Mouse (Mus musculus): ENCODE measurements around the gene Cbx7. TPM values are rescaled to one million over a fixed set of nuclear protein-coding genes. Genes with fewer than 3 reads are reported as not detected.
"Not testable (repeated sequence)": the region's sequence is repeated elsewhere in the genome, so short reads cannot be mapped to it uniquely, and the experiment has no call there.

Gene Cbx7
- polyA plus RNA-seq, 1 experiment from 2014 or later: 4.7 TPM

- Histone ChIP-seq H3K27ac (ENCODE audit: low read depth, low read length) (no peak overlapping the region), H3K9me3 (ENCODE audit: control insufficient read depth, low read length) (no peaks in the 10 kb centered on the region), H3K9ac (ENCODE audit: low read depth, low read length) (no peak overlapping the region), H3K4me3 (ENCODE audit: low read length) (no peak overlapping the region), H3K27me3 (replicated peaks; ENCODE audit: control insufficient read depth, insufficient read depth, low read length) (no peaks in the 10 kb centered on the region), H3K4me1 (ENCODE audit: control insufficient read depth, insufficient read depth, low read depth, low read length) (no peaks in the 10 kb centered on the region), H3K36me3 (ENCODE audit: control insufficient read depth, insufficient read depth, low read length) (no peaks in the 10 kb centered on the region), H3K4me2 (ENCODE audit: low read length) (no peak overlapping the region)
- WGBS: 80% methylated on average over 8 of the region's 8 CpGs
- ATAC-seq: no peak
These were observed 59.6 kb downstream of the Cbx7 start for GRCm38 (mm10) chr15:79911339-79911738.

GRCm38 (mm10) chr15:79910812-79911211 is 60.1 kb downstream of the Cbx7 start:
- not testable (repeated sequence) for H3K9me3 ChIP-seq (ENCODE audit: control insufficient read depth, low read length); ATAC-seq; H3K36me3 ChIP-seq (ENCODE audit: control insufficient read depth, insufficient read depth, low read length); H3K27ac ChIP-seq (ENCODE audit: low read depth, low read length); H3K4me2 ChIP-seq (ENCODE audit: low read length); H3K9ac ChIP-seq (ENCODE audit: low read depth, low read length); H3K27me3 ChIP-seq (replicated peaks; ENCODE audit: control insufficient read depth, insufficient read depth, low read length); H3K4me1 ChIP-seq (ENCODE audit: control insufficient read depth, insufficient read depth, low read depth, low read length); H3K4me3 ChIP-seq (ENCODE audit: low read length)
- 96% methylated on average over 1 of the region's 1 CpGs for WGBS

- H3K4me1 ChIP-seq (ENCODE audit: control insufficient read depth, insufficient read depth, low read depth, low read length); H3K9ac ChIP-seq (ENCODE audit: low read depth, low read length); H3K4me3 ChIP-seq (ENCODE audit: low read length); H3K4me2 ChIP-seq (ENCODE audit: low read length); ATAC-seq; H3K27ac ChIP-seq (ENCODE audit: low read depth, low read length); H3K27me3 ChIP-seq (replicated peaks; ENCODE audit: control insufficient read depth, insufficient read depth, low read length); H3K36me3 ChIP-seq (ENCODE audit: control insufficient read depth, insufficient read depth, low read length); H3K9me3 ChIP-seq (ENCODE audit: control insufficient read depth, low read length): not testable (repeated sequence)
- 90% methylated on average over 3 of the region's 3 CpGs for WGBS
These were observed 61.9 kb downstream of the Cbx7 start for GRCm38 (mm10) chr15:79909006-79909405.

- no peaks in the 10 kb centered on the region for H3K4me1 ChIP-seq (ENCODE audit: control insufficient read depth, insufficient read depth, low read depth, low read length)
- no peak overlapping the region for H3K27ac ChIP-seq (ENCODE audit: low read depth, low read length)
- no peaks in the 10 kb centered on the region for H3K27me3 ChIP-seq (replicated peaks; ENCODE audit: control insufficient read depth, insufficient read depth, low read length)
- no peak overlapping the region for H3K9ac ChIP-seq (ENCODE audit: low read depth, low read length)
- no peak for ATAC-seq
- H3K4me3 ChIP-seq (ENCODE audit: low read length): no peak overlapping the region
- WGBS: 45% methylated on average over 14 of the region's 14 CpGs
- H3K9me3 ChIP-seq (ENCODE audit: control insufficient read depth, low read length): no peaks in the 10 kb centered on the region
- no peaks in the 10 kb centered on the region for H3K36me3 ChIP-seq (ENCODE audit: control insufficient read depth, insufficient read depth, low read length)
- no peak overlapping the region for H3K4me2 ChIP-seq (ENCODE audit: low read length)
These were observed 64.1 kb downstream of the Cbx7 start for GRCm38 (mm10) chr15:79906855-79907254.

GRCm38 (mm10) chr15:79905211-79905610 is 65.7 kb downstream of the Cbx7 start:
- Histone ChIP-seq H3K4me2 (ENCODE audit: low read length) (no peak overlapping the region), H3K4me3 (ENCODE audit: low read length) (no peak overlapping the region), H3K27me3 (replicated peaks; ENCODE audit: control insufficient read depth, insufficient read depth, low read length) (no peaks in the 10 kb centered on the region), H3K36me3 (ENCODE audit: control insufficient read depth, insufficient read depth, low read length) (no peaks in the 10 kb centered on the region), H3K4me1 (ENCODE audit: control insufficient read depth, insufficient read depth, low read depth, low read length) (no peaks in the 10 kb centered on the region), H3K9ac (ENCODE audit: low read depth, low read length) (no peak overlapping the region), H3K27ac (ENCODE audit: low read depth, low read length) (no peak overlapping the region), H3K9me3 (ENCODE audit: control insufficient read depth, low read length) (no peaks in the 10 kb centered on the region)
- WGBS: 44% methylated on average over 12 of the region's 12 CpGs
- no peak for ATAC-seq

- not testable (repeated sequence) for H3K9ac ChIP-seq (ENCODE audit: low read depth, low read length); H3K36me3 ChIP-seq (ENCODE audit: control insufficient read depth, insufficient read depth, low read length); H3K9me3 ChIP-seq (ENCODE audit: control insufficient read depth, low read length); H3K4me2 ChIP-seq (ENCODE audit: low read length); H3K27me3 ChIP-seq (replicated peaks; ENCODE audit: control insufficient read depth, insufficient read depth, low read length); H3K27ac ChIP-seq (ENCODE audit: low read depth, low read length); ATAC-seq; H3K4me1 ChIP-seq (ENCODE audit: control insufficient read depth, insufficient read depth, low read depth, low read length); H3K4me3 ChIP-seq (ENCODE audit: low read length)
- WGBS: 85% methylated on average over 11 of the region's 11 CpGs
These were observed 66.2 kb downstream of the Cbx7 start for GRCm38 (mm10) chr15:79904678-79905077.

GRCm38 (mm10) chr15:79903963-79904362 is 67.0 kb downstream of the Cbx7 start:
- Histone ChIP-seq H3K27ac (ENCODE audit: low read depth, low read length) (no peak overlapping the region), H3K4me1 (ENCODE audit: control insufficient read depth, insufficient read depth, low read depth, low read length) (no peaks in the 10 kb centered on the region), H3K36me3 (ENCODE audit: control insufficient read depth, insufficient read depth, low read length) (no peaks in the 10 kb centered on the region), H3K4me2 (ENCODE audit: low read length) (no peak overlapping the region), H3K9ac (ENCODE audit: low read depth, low read length) (no peak overlapping the region), H3K27me3 (replicated peaks; ENCODE audit: control insufficient read depth, insufficient read depth, low read length) (no peaks in the 10 kb centered on the region), H3K4me3 (ENCODE audit: low read length) (no peak overlapping the region), H3K9me3 (ENCODE audit: control insufficient read depth, low read length) (no peaks in the 10 kb centered on the region)
- ATAC-seq: no peak

GRCm38 (mm10) chr15:79903081-79903480 is 67.8 kb downstream of the Cbx7 start:
- not testable (repeated sequence) for H3K27ac ChIP-seq (ENCODE audit: low read depth, low read length); H3K27me3 ChIP-seq (replicated peaks; ENCODE audit: control insufficient read depth, insufficient read depth, low read length); H3K36me3 ChIP-seq (ENCODE audit: control insufficient read depth, insufficient read depth, low read length); H3K4me2 ChIP-seq (ENCODE audit: low read length); ATAC-seq; H3K9me3 ChIP-seq (ENCODE audit: control insufficient read depth, low read length); H3K4me3 ChIP-seq (ENCODE audit: low read length); H3K9ac ChIP-seq (ENCODE audit: low read depth, low read length); H3K4me1 ChIP-seq (ENCODE audit: control insufficient read depth, insufficient read depth, low read depth, low read length)
- WGBS: 95% methylated on average over 8 of the region's 8 CpGs

- WGBS: 87% methylated on average over 2 of the region's 2 CpGs
- Histone ChIP-seq H3K9ac (ENCODE audit: low read depth, low read length) (no peak overlapping the region), H3K4me3 (ENCODE audit: low read length) (no peak overlapping the region), H3K4me1 (ENCODE audit: control insufficient read depth, insufficient read depth, low read depth, low read length) (no peaks in the 10 kb centered on the region), H3K4me2 (ENCODE audit: low read length) (no peak overlapping the region), H3K36me3 (ENCODE audit: control insufficient read depth, insufficient read depth, low read length) (no peaks in the 10 kb centered on the region), H3K27ac (ENCODE audit: low read depth, low read length) (no peak overlapping the region), H3K27me3 (replicated peaks; ENCODE audit: control insufficient read depth, insufficient read depth, low read length) (no peaks in the 10 kb centered on the region), H3K9me3 (ENCODE audit: control insufficient read depth, low read length) (no peaks in the 10 kb centered on the region)
- ATAC-seq: no peak
These were observed 69.5 kb downstream of the Cbx7 start for GRCm38 (mm10) chr15:79901399-79901798.

GRCm38 (mm10) chr15:79900751-79901150 is 70.2 kb downstream of the Cbx7 start:
- no peak overlapping the region for H3K27ac ChIP-seq (ENCODE audit: low read depth, low read length)
- no peak overlapping the region for H3K4me2 ChIP-seq (ENCODE audit: low read length)
- H3K27me3 ChIP-seq (replicated peaks; ENCODE audit: control insufficient read depth, insufficient read depth, low read length): no peaks in the 10 kb centered on the region
- ATAC-seq: no peak
- H3K9ac ChIP-seq (ENCODE audit: low read depth, low read length): no peak overlapping the region
- no peaks in the 10 kb centered on the region for H3K9me3 ChIP-seq (ENCODE audit: control insufficient read depth, low read length)
- WGBS: 70% methylated on average over 7 of the region's 7 CpGs
- no peaks in the 10 kb centered on the region for H3K36me3 ChIP-seq (ENCODE audit: control insufficient read depth, insufficient read depth, low read length)
- H3K4me1 ChIP-seq (ENCODE audit: control insufficient read depth, insufficient read depth, low read depth, low read length): no peaks in the 10 kb centered on the region
- H3K4me3 ChIP-seq (ENCODE audit: low read length): no peak overlapping the region
